Mouse (Mus musculus): ENCODE results near the gene Fibcd1. TPM values are rescaled to one million over a fixed set of nuclear protein-coding genes. Genes with fewer than 3 reads are reported as not detected.
A peak's percentile ranks its signal among the peaks of the same experiment; 100 is the strongest.

Fibcd1 gene
- total and polyA plus RNA-seq, 2 experiments, result not detected

DNA sequence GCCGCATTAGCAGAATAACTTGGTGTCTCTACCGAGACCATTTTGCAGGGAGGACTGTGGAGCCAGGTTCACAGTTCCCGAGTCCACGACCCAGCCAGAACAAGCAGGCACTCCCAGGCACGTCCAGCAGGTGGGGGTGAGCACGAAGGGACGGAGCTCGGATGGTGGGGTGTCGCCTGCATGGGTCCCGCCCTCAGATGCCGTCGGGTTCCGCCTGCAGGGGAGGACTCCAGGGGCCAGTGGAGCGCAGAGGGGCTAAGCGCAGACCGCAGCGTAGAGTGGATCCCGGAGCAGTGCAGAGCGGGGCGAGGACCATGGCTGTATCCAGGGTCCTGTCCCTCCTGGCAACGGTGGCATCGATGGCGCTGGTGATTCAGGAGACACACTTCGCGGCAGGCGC, 41.2 kb upstream of the Fibcd1 start, which contains the start of gene Lamc3:
TSS of gene Lamc3 (plus strand) at position 262 of the 400 bp plus-strand sequence.
- no peaks in the 10 kb centered on the region for H3K36me3 ChIP-seq (ENCODE audit: control insufficient read depth, insufficient read depth, low read length)
- peaks cover 8% of the 10 kb centered on the region; the same call in 1 of the 2 replicates for H3K27me3 ChIP-seq (ENCODE audit: control insufficient read depth, insufficient read depth, low read length)
- 9% methylated on average over 26 of the region's 26 CpGs for WGBS
- TF ChIP-seq CTCF (IDR thresholded peaks at IDR 0.05; ENCODE audit: low read depth, low read length) (peak; percentile 63), POLR2A (IDR thresholded peaks at IDR 0.05; ENCODE audit: extremely low read depth, insufficient read depth, low read length) (no peak)
- peak within 1 kb of the TSS; percentile 37; the same call in 1 of the 2 replicates for H3K4me3 ChIP-seq (ENCODE audit: insufficient read depth, low read depth, low read length)
- H3K4me1 ChIP-seq (ENCODE audit: control insufficient read depth, insufficient read depth, low read length), result no peaks in the 10 kb centered on the region
- no peak for DNase-seq (ENCODE audit: extremely low read depth, low read depth, low spot score)
- H3K79me2 ChIP-seq (ENCODE audit: control insufficient read depth, insufficient read depth, low read length), result no peaks in the 10 kb centered on the region
- H3K9ac ChIP-seq (ENCODE audit: low read depth, low read length), result no peak within 1 kb of the TSS
- no peak within 1 kb of the TSS for H3K27ac ChIP-seq (replicated peaks; ENCODE audit: insufficient read depth, low read depth, low read length)

DNA sequence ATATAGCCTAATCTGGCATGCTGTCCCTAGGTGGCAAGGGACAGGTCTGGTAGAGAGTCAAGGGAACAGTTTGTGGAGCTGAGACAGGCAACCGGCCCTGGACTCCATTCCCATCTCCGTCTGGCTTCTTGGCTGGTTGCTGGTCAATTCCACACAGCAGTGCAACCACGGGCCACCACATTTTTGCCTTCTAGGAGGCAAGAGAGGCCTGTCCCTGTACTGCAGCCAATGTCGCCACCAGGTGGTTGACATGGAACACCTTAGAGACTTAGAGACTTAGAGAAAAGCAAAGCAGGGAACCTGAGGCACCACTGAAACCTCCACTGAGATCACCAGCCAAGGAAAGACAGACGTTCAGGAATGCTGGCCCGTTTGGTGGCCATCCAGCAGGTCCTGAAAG, 39.0 kb upstream of the Fibcd1 start:
- peak; percentile 54 for DNase-seq (ENCODE audit: extremely low read depth, low read depth, low spot score)
- Histone ChIP-seq H3K36me3 (ENCODE audit: control insufficient read depth, insufficient read depth, low read length) (no peaks in the 10 kb centered on the region), H3K79me2 (ENCODE audit: control insufficient read depth, insufficient read depth, low read length) (no peaks in the 10 kb centered on the region), H3K4me1 (ENCODE audit: control insufficient read depth, insufficient read depth, low read length) (no peaks in the 10 kb centered on the region), H3K27me3 (ENCODE audit: control insufficient read depth, insufficient read depth, low read length) (peaks cover 8% of the 10 kb centered on the region; the same call in 1 of the 2 replicates), H3K4me3 (ENCODE audit: insufficient read depth, low read depth, low read length) (no peak overlapping the region), H3K27ac (replicated peaks; ENCODE audit: insufficient read depth, low read depth, low read length) (no peak overlapping the region), H3K9ac (ENCODE audit: low read depth, low read length) (no peak overlapping the region)
- WGBS, result 19% methylated on average over 6 of the region's 6 CpGs
- no peak for TF ChIP-seq POLR2A (IDR thresholded peaks at IDR 0.05; ENCODE audit: extremely low read depth, insufficient read depth, low read length)
- peak; percentile 63 for TF ChIP-seq CTCF (IDR thresholded peaks at IDR 0.05; ENCODE audit: low read depth, low read length)

DNA sequence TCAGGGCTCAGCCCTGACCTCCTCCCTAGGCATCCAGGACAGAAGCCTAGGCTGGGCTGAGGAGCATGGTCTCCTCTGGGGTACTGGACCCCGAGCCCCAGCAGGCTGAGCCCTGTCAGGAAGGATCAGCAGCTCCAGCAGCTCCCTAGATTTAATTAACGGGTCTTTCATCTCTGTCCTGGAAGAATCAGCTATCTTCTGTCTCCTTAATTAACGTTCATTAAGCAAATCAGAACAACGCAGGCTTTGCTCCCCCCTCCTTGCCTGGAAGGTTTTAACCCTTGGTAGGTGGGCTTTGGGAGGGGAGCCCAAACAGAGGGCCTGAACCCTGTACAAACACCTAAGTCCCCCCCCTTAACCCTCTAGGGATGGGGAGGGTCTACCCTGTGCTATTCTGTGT, 37.3 kb upstream of the Fibcd1 start:
- DNase-seq (ENCODE audit: extremely low read depth, low read depth, low spot score), result no peak
- WGBS, result 75% methylated on average over 4 of the region's 4 CpGs
- Histone ChIP-seq H3K27ac (replicated peaks; ENCODE audit: insufficient read depth, low read depth, low read length) (no peak overlapping the region), H3K79me2 (ENCODE audit: control insufficient read depth, insufficient read depth, low read length) (no peaks in the 10 kb centered on the region), H3K4me3 (ENCODE audit: insufficient read depth, low read depth, low read length) (no peak overlapping the region), H3K36me3 (ENCODE audit: control insufficient read depth, insufficient read depth, low read length) (no peaks in the 10 kb centered on the region), H3K27me3 (ENCODE audit: control insufficient read depth, insufficient read depth, low read length) (peaks cover 8% of the 10 kb centered on the region; the same call in 1 of the 2 replicates), H3K4me1 (ENCODE audit: control insufficient read depth, insufficient read depth, low read length) (no peaks in the 10 kb centered on the region), H3K9ac (ENCODE audit: low read depth, low read length) (no peak overlapping the region)
- no peak for TF ChIP-seq POLR2A (IDR thresholded peaks at IDR 0.05; ENCODE audit: extremely low read depth, insufficient read depth, low read length)
- TF ChIP-seq CTCF (IDR thresholded peaks at IDR 0.05; ENCODE audit: low read depth, low read length), result no peak

DNA sequence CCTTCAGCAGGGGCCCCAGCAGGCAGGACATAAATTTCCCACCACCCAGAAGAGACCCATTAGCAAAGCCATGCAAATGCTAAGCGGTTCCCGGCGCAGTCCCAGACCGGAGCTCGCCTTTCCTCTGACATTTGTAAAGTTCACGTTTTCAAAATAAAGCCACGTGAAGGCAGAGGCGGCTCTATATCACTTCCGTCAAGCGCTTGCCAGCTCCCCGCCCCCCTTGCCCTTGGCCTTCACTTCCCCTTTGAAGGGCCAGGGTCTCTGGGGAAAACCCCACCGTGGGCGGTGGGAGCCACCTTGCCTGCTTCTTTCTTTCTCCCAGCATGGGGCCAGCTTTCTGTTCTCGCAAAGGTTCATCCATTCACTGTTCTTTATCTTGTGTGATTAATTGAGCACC, 35.1 kb upstream of the Fibcd1 start:
- no peak overlapping the region for H3K9ac ChIP-seq (ENCODE audit: low read depth, low read length)
- WGBS, result 27% methylated on average over 14 of the region's 14 CpGs
- TF ChIP-seq POLR2A (IDR thresholded peaks at IDR 0.05; ENCODE audit: extremely low read depth, insufficient read depth, low read length), result no peak
- TF ChIP-seq CTCF (IDR thresholded peaks at IDR 0.05; ENCODE audit: low read depth, low read length), result no peak

DNA sequence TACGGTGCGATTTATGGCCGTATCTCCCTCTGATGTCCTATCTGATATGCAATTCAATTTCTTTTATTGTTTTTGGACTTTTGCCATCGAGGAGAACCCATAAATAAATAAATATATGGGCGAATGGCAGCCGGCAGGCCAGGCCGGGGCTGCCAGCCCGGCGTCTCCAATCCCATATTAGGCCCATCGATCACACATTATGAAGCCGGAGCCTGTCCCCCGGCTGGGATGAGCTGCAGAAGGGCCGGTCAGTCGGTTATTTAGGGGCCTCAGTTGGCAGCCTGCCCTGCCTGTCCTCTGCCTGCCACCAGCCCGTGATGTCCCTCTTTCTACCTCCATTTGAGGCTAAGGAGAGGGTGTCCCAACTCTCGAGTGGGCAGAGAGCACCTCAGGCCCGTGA, 32.8 kb upstream of the Fibcd1 start:
- no peak overlapping the region for H3K27ac ChIP-seq (replicated peaks; ENCODE audit: insufficient read depth, low read depth, low read length)
- 80% methylated on average over 17 of the region's 17 CpGs for WGBS
- no peaks in the 10 kb centered on the region for H3K27me3 ChIP-seq (ENCODE audit: control insufficient read depth, insufficient read depth, low read length)
- DNase-seq (ENCODE audit: extremely low read depth, low read depth, low spot score), result no peak
- no peak for TF ChIP-seq CTCF (IDR thresholded peaks at IDR 0.05; ENCODE audit: low read depth, low read length)
- TF ChIP-seq POLR2A (IDR thresholded peaks at IDR 0.05; ENCODE audit: extremely low read depth, insufficient read depth, low read length), result no peak
- H3K4me3 ChIP-seq (ENCODE audit: insufficient read depth, low read depth, low read length), result no peak overlapping the region
- H3K4me1 ChIP-seq (ENCODE audit: control insufficient read depth, insufficient read depth, low read length), result no peaks in the 10 kb centered on the region
- H3K9ac ChIP-seq (ENCODE audit: low read depth, low read length), result no peak overlapping the region
- H3K36me3 ChIP-seq (ENCODE audit: control insufficient read depth, insufficient read depth, low read length), result no peaks in the 10 kb centered on the region
- H3K79me2 ChIP-seq (ENCODE audit: control insufficient read depth, insufficient read depth, low read length), result no peaks in the 10 kb centered on the region

More for the DNA sequence above, 35.1 kb upstream of the Fibcd1 start:
- Histone ChIP-seq H3K79me2 (ENCODE audit: control insufficient read depth, insufficient read depth, low read length) (no peaks in the 10 kb centered on the region), H3K27me3 (ENCODE audit: control insufficient read depth, insufficient read depth, low read length) (no peaks in the 10 kb centered on the region), H3K4me1 (ENCODE audit: control insufficient read depth, insufficient read depth, low read length) (no peaks in the 10 kb centered on the region), H3K36me3 (ENCODE audit: control insufficient read depth, insufficient read depth, low read length) (no peaks in the 10 kb centered on the region), H3K27ac (replicated peaks; ENCODE audit: insufficient read depth, low read depth, low read length) (no peak overlapping the region), H3K4me3 (ENCODE audit: insufficient read depth, low read depth, low read length) (no peak overlapping the region)
- no peak for DNase-seq (ENCODE audit: extremely low read depth, low read depth, low spot score)

DNA sequence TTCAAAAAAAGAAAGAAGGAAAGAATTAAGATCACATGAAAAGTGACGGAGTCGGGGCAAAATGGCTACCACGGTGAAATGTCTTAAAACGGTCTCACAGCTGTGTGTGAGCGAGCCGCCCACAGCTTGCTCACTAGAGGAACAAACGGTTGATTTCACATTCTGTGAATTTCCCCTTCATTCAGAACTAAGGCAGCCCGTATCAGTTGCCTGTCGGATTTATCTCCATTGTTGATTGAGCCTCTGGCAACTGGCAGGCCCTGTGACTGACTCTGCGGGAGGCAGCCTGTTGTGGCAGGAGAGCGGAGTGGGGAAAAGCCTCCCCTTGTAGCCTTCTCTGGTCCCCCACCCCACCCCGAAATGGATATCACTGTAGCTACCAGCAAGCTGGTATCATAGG, 30.6 kb upstream of the Fibcd1 start:
- H3K9ac ChIP-seq (ENCODE audit: low read depth, low read length), result no peak overlapping the region
- H3K4me3 ChIP-seq (ENCODE audit: insufficient read depth, low read depth, low read length), result no peak overlapping the region
- no peaks in the 10 kb centered on the region for H3K36me3 ChIP-seq (ENCODE audit: control insufficient read depth, insufficient read depth, low read length)
- no peak for DNase-seq (ENCODE audit: extremely low read depth, low read depth, low spot score)
- H3K27ac ChIP-seq (replicated peaks; ENCODE audit: insufficient read depth, low read depth, low read length), result no peak overlapping the region
- no peak for TF ChIP-seq POLR2A (IDR thresholded peaks at IDR 0.05; ENCODE audit: extremely low read depth, insufficient read depth, low read length)
- TF ChIP-seq CTCF (IDR thresholded peaks at IDR 0.05; ENCODE audit: low read depth, low read length), result no peak
- no peaks in the 10 kb centered on the region for H3K4me1 ChIP-seq (ENCODE audit: control insufficient read depth, insufficient read depth, low read length)
- 60% methylated on average over 12 of the region's 12 CpGs for WGBS
- no peaks in the 10 kb centered on the region for H3K79me2 ChIP-seq (ENCODE audit: control insufficient read depth, insufficient read depth, low read length)
- H3K27me3 ChIP-seq (ENCODE audit: control insufficient read depth, insufficient read depth, low read length), result no peaks in the 10 kb centered on the region
